Mouse (Mus musculus) kidney, adult 2 months (tissue): Measurements from ENCODE around the gene Rhbdd2.
"Not testable (repeated sequence)": the region's sequence is repeated elsewhere in the genome, so short reads cannot be mapped to it uniquely, and the experiment has no call there.

Experiments
- CTCF ChIP-seq: fragments of 200-500 bp; conservative IDR thresholded peaks from 2 replicates; pipeline ENCODE4 v1.5.1; 2011; ENCODE audit warnings: low read depth, mild to moderate bottlenecking, control low read depth, low read length, moderate library complexity, mixed read lengths; ENCODE audit not compliant: insufficient read depth, insufficient read length
- POLR2A ChIP-seq: fragments of 200-500 bp; IDR thresholded peaks from one replicate; pipeline ENCODE4 v1.6.1; 2011; ENCODE audit warnings: low read depth, low read length, control low read depth

DNA sequence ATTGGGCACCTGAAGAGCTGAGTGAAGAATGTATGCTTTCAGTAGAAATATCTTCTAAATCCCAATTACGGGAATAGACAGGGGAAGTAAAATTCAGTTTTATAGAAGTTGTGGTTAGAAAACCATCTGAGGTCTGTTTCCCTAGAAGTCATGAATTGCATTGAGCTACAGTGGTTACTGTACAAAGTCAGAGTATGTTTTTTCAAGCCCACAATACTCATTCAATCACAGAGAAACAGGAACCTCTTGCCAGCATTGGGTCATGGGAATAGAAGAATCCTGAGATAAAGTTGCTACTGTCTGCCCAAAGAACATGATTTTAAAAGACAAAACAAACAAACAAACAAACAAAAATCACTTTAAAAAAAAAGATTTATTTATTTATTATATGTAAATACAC, 25.7 kb upstream of the Rhbdd2 start:
- not testable (repeated sequence) for TF ChIP-seq POLR2A, CTCF
